Mouse (Mus musculus): ENCODE results near the gene Nufip2.
"Not testable (repeated sequence)": the region's sequence is repeated elsewhere in the genome, so short reads cannot be mapped to it uniquely, and the experiment has no call there.

Nufip2 gene

GRCm38 (mm10) chr11:77685383-77686265, at the start of gene Nufip2:
Gene Nufip2 (plus strand): TSS chr11:77686155.
- DNase-seq: peak; percentile 99 to 100

DNA sequence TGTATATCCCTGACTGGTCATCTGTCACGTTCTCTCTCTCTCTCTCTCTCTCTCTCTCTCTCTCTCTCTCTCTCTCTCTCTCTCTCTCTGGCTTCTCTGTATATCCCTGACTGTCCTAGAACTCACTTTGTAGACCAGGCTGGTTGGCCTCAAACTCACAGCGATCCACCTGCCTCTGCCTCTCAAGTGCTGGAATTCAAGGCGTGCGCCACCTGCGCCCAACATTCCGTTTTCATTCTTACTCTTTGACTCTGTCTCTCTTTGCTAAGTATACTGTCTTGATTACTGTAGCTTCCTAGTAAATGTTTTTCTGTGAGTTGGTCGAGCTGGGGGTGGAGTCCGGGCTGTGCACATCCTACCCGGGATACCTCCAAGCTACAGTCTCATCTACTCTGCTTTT, 44.6 kb upstream of the Nufip2 start:
- no peak for DNase-seq

DNA sequence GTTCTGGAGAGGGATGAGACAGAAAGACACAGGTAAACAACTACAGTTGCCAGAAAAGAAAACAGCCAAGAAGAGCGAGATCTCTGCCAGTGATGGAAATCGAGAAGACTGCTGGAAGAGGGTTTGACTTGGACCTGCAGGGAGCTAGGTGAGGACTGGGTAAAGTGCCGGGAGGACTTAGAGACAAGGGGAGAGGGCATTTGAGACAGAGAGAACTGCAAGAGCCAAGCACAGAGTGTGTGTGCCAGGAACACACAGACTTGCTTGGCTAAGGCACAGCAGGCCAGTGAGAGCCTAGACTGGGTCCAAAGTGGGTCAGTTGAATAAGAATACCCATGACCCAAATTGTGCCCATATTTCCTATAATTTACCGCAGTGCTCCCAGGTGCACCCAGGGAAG, 40.5 kb upstream of the Nufip2 start:
- DNase-seq: peak; percentile 54 to 60

GRCm38 (mm10) chr11:77648878-77649277, 37.1 kb upstream of the Nufip2 start:
- no peak for DNase-seq

DNA sequence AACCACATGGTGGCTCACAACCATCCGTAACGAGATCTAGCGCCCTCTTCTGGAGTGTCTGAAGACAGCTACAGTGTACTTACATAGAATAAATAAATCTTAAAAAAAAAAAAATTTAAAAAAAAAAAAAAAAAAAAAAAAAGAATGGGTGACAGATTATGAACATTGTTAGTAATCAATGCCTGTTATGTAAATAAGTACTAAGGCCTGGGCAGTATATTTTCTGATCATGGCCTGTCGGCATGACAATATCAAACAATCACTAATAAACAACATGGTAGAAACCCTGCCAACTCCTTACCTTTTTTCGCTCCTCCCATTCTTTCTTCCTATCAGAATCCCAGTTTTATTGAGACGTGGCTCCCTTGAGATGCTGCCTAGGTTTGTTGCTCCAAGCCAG, 33.5 kb upstream of the Nufip2 start:
- DNase-seq: no peak

DNA sequence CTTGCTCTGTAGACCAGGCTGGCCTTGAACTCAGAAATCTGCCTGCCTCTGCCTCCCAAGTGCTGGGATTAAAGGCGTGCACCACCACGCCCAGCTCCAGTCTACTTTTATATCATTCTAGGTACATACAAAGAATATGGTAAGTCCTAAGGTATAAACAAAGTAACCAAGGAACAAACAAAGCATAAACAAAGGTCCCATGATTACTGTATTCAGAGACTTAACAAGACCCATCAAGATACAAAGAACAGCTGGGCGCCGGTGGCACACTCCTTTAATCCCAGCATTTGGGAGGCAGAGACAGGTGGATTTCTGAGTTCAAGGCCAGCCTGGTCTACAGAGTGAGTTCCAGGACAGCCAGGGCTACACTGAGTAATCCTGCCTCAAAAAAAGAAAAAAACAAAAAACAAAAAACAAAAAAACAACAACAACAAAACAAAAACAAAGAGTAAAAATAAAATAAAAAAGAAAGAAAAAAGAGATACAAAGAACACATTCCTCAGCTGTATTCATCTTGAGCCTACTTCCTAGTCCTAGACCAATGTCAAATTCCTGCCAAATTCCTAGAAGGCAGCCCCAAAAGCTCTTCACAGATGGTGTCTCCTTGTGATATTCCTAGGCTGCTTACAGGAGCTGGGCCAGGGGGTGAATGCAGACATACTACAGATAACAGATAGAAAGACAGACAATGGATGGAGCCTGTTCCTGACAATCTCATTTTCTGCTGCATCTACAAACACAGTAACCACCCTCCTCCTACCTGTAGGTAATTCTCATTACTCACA, 32.4 kb upstream of the Nufip2 start:
- not testable (repeated sequence) for DNase-seq

- no peak for DNase-seq
These were observed 26.0 kb upstream of the Nufip2 start for GRCm38 (mm10) chr11:77659986-77660385.

DNA sequence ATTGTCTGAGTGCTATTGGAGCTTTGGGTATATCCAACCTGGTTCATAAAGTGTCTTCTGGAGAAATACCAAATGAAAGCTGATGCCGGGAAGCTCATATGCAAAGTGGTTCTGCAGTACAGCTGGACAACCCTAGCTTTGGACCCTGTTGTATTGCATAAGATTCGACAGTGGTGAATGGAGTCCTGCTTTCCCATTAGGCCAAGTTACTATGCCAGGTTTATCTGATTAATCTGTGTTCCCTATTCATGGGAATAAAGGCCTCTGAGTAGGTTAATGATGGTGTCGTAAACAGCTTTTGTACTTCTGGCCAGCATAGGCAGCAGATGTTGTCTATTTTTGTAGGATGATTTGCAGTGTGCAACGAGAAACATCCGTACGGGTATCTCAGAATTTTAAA, 22.3 kb upstream of the Nufip2 start:
- no peak for DNase-seq

DNA sequence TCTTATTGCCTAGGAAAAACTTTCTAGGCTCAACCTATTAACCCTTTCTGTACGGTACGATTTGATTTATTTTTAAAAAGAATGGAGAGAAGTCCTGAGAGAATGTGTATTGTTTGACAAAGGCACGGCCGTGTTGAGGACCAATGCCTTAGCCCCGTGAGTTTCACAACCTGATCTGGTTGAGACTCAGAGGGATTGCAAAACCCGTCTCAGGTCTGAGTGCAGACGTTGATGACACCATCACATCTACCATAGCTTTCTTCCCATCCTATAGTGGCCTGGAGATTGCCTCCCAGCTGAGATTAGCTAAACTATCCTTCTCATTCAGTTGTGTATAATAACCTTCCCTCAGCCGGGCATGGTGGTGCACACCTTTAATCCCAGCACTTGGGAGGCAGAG, 21.9 kb upstream of the Nufip2 start:
- DNase-seq: no peak

- not testable (repeated sequence) for DNase-seq
These were observed 20.6 kb upstream of the Nufip2 start for GRCm38 (mm10) chr11:77665384-77665783.

GRCm38 (mm10) chr11:77666766-77667165, 19.2 kb upstream of the Nufip2 start:
- DNase-seq: not testable (repeated sequence)

DNA sequence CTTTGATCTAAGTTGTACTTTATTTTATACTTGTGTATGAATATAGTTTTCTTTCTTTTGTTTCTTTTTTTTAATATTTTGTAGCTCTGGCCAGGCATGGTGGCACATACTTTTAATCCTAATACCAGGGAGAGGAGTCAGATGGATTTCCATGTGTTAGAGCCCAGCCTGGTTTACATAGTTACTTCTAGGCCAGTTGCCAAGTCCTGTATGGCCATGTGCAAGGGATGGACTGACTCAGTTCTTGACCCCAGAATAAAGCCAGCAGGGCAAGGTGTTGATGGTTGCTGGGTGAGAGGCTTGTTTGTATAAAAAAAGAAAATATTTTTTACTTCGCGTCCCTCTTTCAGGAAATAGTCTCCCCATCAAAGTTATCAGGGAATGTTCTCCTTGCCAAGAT, 13.2 kb upstream of the Nufip2 start:
- no peak for DNase-seq

GRCm38 (mm10) chr11:77673428-77673991, 12.4 kb upstream of the Nufip2 start:
- no peak for DNase-seq

- no peak for DNase-seq
These were observed 5.9 kb upstream of the Nufip2 start for GRCm38 (mm10) chr11:77680018-77680417.

DNA sequence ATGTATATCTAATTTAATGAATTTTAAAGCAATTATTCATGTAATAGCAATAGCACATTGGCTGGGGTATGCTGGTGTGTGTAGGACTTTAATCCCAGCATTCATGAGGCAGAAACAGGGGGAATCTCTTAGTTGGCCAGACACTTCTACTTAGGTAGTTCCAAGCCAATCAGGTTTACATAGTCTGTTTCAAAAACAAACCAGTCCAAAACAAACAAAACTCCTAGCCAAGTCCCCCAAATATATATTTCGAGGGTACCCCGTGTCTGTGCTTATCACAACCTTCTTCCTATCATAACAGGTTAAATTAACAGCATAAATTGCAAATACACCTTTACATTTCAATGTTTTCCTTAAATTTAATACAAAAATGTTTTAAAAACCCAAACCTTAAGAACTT, 1.1 kb upstream of the Nufip2 start:
- no peak for DNase-seq

DNA sequence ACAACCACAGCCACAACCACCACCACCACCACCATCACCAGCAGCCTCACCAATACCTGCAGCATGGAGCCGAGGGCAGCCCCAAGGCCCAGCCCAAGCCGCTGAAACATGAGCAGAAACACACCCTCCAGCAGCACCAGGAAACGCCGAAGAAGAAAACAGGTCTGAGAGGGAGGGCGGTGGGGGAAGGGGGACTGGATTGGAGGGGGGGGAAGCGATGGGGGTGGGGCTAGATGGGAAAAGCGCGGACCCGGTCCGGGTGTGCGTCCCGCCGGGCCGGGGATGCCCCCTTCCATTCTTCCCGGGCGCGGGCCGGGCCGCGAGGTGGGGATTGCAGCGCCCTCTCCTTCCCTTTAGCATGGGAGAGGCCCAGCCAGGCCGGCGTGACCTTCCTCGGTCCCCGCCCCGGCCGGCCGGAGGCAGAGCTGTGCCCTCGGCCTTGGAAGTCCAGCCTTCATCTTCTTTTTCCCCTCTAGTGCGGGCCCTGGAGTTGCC, 438 bp downstream of the Nufip2 start:
- DNase-seq: peak; percentile 53 to 63

DNA sequence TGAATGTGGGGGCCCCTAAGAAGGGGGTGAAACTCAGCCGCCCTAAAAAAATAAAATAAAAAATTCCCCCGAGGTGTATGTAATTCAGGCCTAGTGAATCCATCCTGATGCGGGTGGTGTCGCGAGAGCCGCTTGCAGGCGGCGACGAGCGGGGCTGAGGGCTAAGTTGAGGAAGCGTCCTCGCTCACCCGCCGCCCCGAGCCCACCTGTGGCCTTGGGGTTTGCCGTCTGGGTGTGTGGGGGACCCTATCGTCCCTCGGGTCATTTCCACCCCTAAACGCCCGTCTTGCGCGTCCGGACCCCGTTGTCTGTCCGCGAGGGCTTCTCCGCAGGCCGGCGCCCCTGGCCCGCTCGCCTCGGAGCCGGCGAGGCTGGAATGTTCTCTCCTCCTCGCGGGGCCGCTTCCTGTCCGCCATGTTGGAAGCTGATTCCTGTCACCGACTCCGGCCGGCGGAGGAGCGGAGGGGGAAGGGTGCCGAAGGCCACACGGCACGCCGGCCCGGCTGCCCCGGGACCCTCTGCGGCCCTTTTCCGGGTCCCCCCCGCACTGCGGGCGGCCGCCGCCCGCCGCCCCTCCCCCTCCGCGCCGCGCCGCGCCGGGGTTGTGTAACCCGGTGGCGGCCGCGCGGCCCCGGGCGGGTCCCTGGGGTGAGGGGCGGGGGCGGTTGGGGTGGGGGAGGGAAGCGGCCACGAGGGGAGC, 1.0 kb downstream of the Nufip2 start:
- DNase-seq: peak; percentile 61 to 75

DNA sequence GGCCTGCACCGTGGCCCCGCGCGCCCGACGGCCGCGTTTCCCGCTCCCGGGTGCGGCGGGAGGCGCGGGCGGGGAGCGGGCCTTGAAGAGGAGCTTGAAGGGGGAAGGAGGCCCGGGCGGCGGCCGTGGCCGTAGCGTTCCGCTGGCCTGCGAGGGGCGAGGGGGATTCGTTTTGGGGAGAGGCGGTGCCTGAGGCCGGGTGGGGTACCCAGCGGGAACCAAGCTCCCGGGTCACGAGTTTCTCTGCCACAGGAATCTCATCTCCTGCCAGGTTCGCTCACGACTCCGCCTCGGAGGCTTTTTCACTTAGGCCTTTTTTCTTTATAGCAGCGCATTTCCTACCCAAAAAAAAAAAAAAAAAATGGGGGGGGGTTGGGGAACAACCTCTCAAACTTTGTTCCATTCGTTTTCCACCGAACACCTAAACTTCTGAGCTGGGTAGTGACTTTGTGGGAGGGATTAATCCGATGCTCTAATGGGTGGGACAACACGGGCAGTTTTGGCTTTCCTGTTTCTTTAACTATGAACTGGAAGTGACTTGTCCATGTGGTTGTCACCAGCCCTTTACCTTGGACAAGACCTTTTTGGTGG, 1.7 kb downstream of the Nufip2 start:
- peak; percentile 56 to 63 for DNase-seq

DNA sequence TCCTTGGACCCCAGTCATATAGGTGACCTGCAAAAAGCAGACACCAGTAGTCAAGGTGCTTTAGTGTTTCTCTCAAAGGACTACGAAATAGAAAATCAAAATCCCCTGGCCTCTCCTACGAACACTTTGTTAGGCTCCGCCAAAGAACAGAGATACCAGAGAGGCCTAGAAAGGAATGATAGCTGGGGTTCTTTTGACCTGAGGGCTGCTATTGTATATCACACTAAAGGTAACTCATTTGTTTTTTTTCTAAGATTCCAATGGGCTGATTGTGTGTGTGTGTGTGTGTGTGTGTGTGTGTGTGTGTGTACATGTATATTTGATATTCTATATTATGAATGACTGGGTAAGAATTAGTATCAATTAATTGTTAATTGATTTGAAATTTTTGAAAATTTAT, 7.1 kb downstream of the Nufip2 start:
- DNase-seq: no peak

DNA sequence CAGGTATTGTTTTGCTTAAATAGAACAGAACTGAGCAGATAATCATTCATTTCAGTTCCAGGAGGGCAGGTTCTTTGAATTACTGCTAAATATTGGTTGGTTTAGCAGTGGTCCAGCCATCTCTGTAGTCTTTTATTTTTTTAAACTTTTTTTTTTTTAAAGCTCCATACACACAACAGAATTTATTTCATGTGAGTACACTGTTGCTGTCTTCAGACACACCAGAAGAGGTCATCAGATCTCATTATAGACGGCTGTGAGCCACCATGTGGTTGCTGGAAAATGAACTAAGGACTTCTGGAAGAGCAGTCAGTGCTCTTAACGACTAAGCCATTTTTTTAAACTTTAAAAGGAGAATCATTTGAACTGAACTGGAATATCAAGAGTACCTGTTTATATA, 11.3 kb downstream of the Nufip2 start:
- no peak for DNase-seq

- DNase-seq: no peak
These were observed 20.0 kb downstream of the Nufip2 start for GRCm38 (mm10) chr11:77705920-77706319.

DNA sequence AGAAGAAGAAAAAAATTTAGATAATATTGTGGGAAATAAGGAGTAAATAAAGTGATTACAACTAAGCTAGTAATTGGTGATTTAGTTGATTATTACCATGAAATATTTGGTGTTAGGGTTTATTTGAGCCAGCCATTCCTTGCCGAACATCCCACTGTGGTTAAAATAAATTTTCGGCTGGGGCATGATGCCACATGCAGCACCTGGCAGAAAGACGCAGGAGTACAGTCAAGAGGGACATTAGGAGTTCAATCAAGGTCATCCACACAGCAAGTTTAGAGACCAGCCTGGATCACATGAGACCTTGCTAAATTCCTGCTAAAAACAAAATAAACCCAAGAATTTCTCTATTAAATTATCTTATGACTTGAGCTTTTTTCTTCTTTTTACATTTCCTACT, 23.1 kb downstream of the Nufip2 start:
- DNase-seq: peak in 1 of 2 experiments; percentile 12

Measured in cerebellum, adult 18-20 months (tissue).